Mouse (Mus musculus) A20 (cell line): Measurements from ENCODE around the gene Zcchc4.

ENCODE experiments used
- DNase-seq: peaks from one replicate; pipeline ENCODE4 v3.0.0-alpha.2; 2011; ENCODE audit warnings: low read depth, low spot score

Gene Zcchc4

GRCm38 (mm10) chr5:52775237-52775636 lies at the start of gene Zcchc4:
TSS of gene Zcchc4 (plus strand) at chr5:52775409.
- no peak for DNase-seq

- DNase-seq: no peak
These were observed 47.5 kb upstream of the Zcchc4 start for GRCm38 (mm10) chr5:52727747-52728146.

- DNase-seq: no peak
These were observed 42.4 kb upstream of the Zcchc4 start for GRCm38 (mm10) chr5:52732811-52733210.

GRCm38 (mm10) chr5:52736046-52736445 lies 39.2 kb upstream of the Zcchc4 start:
- no peak for DNase-seq

- peak; percentile 85 for DNase-seq
These were observed 33.7 kb upstream of the Zcchc4 start, which contains the start of gene Pi4k2b for GRCm38 (mm10) chr5:52741391-52742111. TSS of gene Pi4k2b (plus strand) at chr5:52741574.

- peak; percentile 75 for DNase-seq
These were observed 32.9 kb upstream of the Zcchc4 start for GRCm38 (mm10) chr5:52742112-52742813.

GRCm38 (mm10) chr5:52743231-52743630 lies 32.0 kb upstream of the Zcchc4 start:
- DNase-seq: no peak

- DNase-seq: no peak
These were observed 28.3 kb upstream of the Zcchc4 start for GRCm38 (mm10) chr5:52746920-52747319.

- DNase-seq: no peak
These were observed 26.5 kb upstream of the Zcchc4 start for GRCm38 (mm10) chr5:52748732-52749131.

- no peak for DNase-seq
These were observed 22.1 kb upstream of the Zcchc4 start for GRCm38 (mm10) chr5:52753146-52753545.

GRCm38 (mm10) chr5:52754196-52754595 lies 21.0 kb upstream of the Zcchc4 start:
- no peak for DNase-seq

GRCm38 (mm10) chr5:52755337-52755736 lies 19.9 kb upstream of the Zcchc4 start:
- no peak for DNase-seq

- DNase-seq: no peak
These were observed 19.2 kb upstream of the Zcchc4 start for GRCm38 (mm10) chr5:52755989-52756388.

GRCm38 (mm10) chr5:52762586-52762985 lies 12.6 kb upstream of the Zcchc4 start:
- no peak for DNase-seq

- DNase-seq: no peak
These were observed 942 bp upstream of the Zcchc4 start for GRCm38 (mm10) chr5:52774267-52774666.

GRCm38 (mm10) chr5:52776466-52777354 lies 1.5 kb downstream of the Zcchc4 start:
- DNase-seq: peak; percentile 9

- peak; percentile 90 for DNase-seq
These were observed 7.5 kb downstream of the Zcchc4 start for GRCm38 (mm10) chr5:52782523-52783250.

GRCm38 (mm10) chr5:52783251-52783620 lies 8.0 kb downstream of the Zcchc4 start:
- DNase-seq: no peak

- DNase-seq: no peak
These were observed 8.7 kb downstream of the Zcchc4 start for GRCm38 (mm10) chr5:52783957-52784356.

- peak; percentile 12 for DNase-seq
These were observed 11.5 kb downstream of the Zcchc4 start for GRCm38 (mm10) chr5:52786556-52787322.

GRCm38 (mm10) chr5:52793230-52793629 lies 18.0 kb downstream of the Zcchc4 start:
- DNase-seq: no peak
